Mouse (Mus musculus) CH12.LX (cell line): ENCODE data around the gene Gm9970.

Experiments
- CTCF ChIP-seq, 2 experiments: IDR thresholded peaks in 1 of 2; conservative IDR thresholded peaks in 1 of 2; 2 replicates each; pipeline ENCODE4 v1.5.1; 2011 to 2012; ENCODE audit warnings: low read depth in 2 of 2, low read length in 2 of 2, improper control_type of control experiment in 1 of 2, inconsistent platforms in 1 of 2, mild to moderate bottlenecking in 1 of 2, moderate library complexity in 1 of 2
- HCFC1 ChIP-seq: IDR thresholded peaks from 2 replicates; pipeline ENCODE4 v1.6.1; 2012; ENCODE audit warnings: low read depth, mild to moderate bottlenecking, inconsistent platforms, low read length, improper control_type of control experiment
- USF1 ChIP-seq: IDR thresholded peaks from 2 replicates; pipeline ENCODE4 v1.6.1; 2014; ENCODE audit warnings: low read depth, mild to moderate bottlenecking, inconsistent platforms, low read length, improper control_type of control experiment

- TF ChIP-seq USF1 = no peak
- TF ChIP-seq CTCF (conservative IDR thresholded peaks at IDR 0.05 in 1 of 2, IDR thresholded peaks at IDR 0.05 in 1 of 2; ENCODE audit: low read depth in 2 of 2, low read length in 2 of 2) = no peak
- TF ChIP-seq HCFC1 = no peak
Measured at GRCm38 (mm10) chr5:31195671-31196070, 45.4 kb downstream of the Gm9970 start.
